Mouse (Mus musculus) G1E (cell line): ENCODE data around the gene Anxa5. TPM values are rescaled to one million over a fixed set of nuclear protein-coding genes. Genes with fewer than 3 reads are reported as not detected.

ENCODE experiments used
- ATAC-seq: 2 replicates; pipeline ENCODE4 v1.8.0; 2016; ENCODE audit warnings: mild to moderate bottlenecking; ENCODE audit not compliant: insufficient number of reproducible peaks, poor library complexity, low FRiP score, severe bottlenecking; ENCODE audit errors: extremely low read depth
- DNase-seq: peaks from one replicate; pipeline ENCODE4 v3.0.0; 2012; ENCODE audit warnings: low spot score
- H3K27me3 ChIP-seq: 2 replicates; pipeline ENCODE4 v1.6.1; 2012; ENCODE audit warnings: mild to moderate bottlenecking, low read length, inconsistent platforms; ENCODE audit not compliant: insufficient read depth
- H3K36me3 ChIP-seq: replicated peaks from 2 replicates; pipeline ENCODE3; 2012; ENCODE audit warnings: mild to moderate bottlenecking, inconsistent platforms
- H3K4me1 ChIP-seq: 2 replicates; pipeline ENCODE4 v1.6.1; 2012; ENCODE audit warnings: low read depth, low read length, inconsistent platforms, mixed read lengths; ENCODE audit not compliant: insufficient read depth
- H3K4me3 ChIP-seq: 2 replicates; pipeline ENCODE4 v1.5.1; 2012; ENCODE audit warnings: low read depth, mild to moderate bottlenecking, inconsistent platforms, low read length, moderate library complexity, mixed read lengths
- H3K9me3 ChIP-seq: replicated peaks from 2 replicates; pipeline ENCODE4 v1.6.1; 2012; ENCODE audit warnings: inconsistent platforms
- CTCF ChIP-seq: IDR thresholded peaks from 2 replicates; pipeline ENCODE4 v1.5.1; 2012; ENCODE audit warnings: low read depth, low read length, inconsistent platforms, mixed read lengths
- GATA1 ChIP-seq: IDR thresholded peaks from 2 replicates; pipeline ENCODE4 v1.6.1; 2012; ENCODE audit warnings: borderline replicate concordance, low read length, inconsistent platforms, mixed read lengths
- GATA2 ChIP-seq: IDR thresholded peaks from 2 replicates; pipeline ENCODE4 v1.6.1; 2012; ENCODE audit warnings: low read depth, low read length, inconsistent platforms, borderline replicate concordance
- POLR2AphosphoS5 ChIP-seq: IDR thresholded peaks from 2 replicates; pipeline ENCODE4 v1.6.1; 2012; ENCODE audit warnings: low read depth, low read length, inconsistent platforms; ENCODE audit not compliant: insufficient replicate concordance
- TAL1 ChIP-seq: conservative IDR thresholded peaks from 2 replicates; pipeline ENCODE4 v1.6.1; 2012; ENCODE audit warnings: low read depth, low read length, inconsistent platforms, mixed read lengths
- polyA plus RNA-seq: library from polyadenylated mRNA; stranded (reverse); fragments of >175 nt; gene quantifications from 2 replicates; pipeline ENCODE4 v1.2.3, GENCODE M21; 2012
- total RNA-seq, 2 experiments: library from RNA; stranded (forward) in 1 of 2; stranded (reverse) in 1 of 2; fragments of 200-1000 nt in 1 of 2; fragments of >200 nt in 1 of 2; fragmentation: Nextera tagmentation in 1 of 2; gene quantifications; 2 replicates each; pipeline ENCODE4 v1.2.3; 2014 to 2017

Gene Anxa5
- total and polyA plus RNA-seq, 3 experiments: 94.3 to 175 (median 165) TPM

DNA sequence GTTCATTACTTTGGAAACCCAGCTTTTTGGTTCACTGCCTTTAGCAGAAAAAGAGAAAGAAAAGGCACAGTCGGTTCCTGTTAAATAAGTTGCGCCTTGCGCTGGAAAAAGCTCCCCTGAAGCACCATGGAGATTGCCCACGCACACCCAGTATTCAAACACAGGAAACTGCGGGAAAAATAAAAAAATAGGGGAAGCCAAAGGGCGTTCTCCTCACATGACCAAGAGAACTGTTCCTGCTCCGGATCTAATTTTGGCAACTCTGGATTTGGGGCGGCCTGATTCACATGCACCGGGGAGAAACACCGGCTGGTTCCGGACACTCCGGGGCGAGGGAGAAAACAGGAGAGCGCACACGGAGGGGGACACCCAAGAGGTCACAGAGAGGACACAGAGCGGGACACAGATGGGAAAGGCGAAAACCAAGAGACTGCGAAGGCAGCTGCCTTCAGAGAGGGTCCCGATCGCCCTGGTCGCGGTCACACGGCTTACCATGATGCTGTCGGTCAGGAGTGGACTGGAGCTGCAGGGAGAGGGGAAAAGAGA is 683 bp downstream of the Anxa5 start:
- Histone ChIP-seq H3K9me3 (no peaks in the 10 kb centered on the region), H3K4me3 (peak overlapping the region; percentile 80), H3K36me3 (peaks cover 12% of the 10 kb centered on the region), H3K27me3 (no peaks in the 10 kb centered on the region), H3K4me1 (peaks cover 55% of the 10 kb centered on the region)
- ATAC-seq (no peak), DNase-seq (peak; percentile 8)
- TF ChIP-seq TAL1 (no peak), GATA1 (no peak), POLR2AphosphoS5 (no peak), GATA2 (no peak), CTCF (no peak)

DNA sequence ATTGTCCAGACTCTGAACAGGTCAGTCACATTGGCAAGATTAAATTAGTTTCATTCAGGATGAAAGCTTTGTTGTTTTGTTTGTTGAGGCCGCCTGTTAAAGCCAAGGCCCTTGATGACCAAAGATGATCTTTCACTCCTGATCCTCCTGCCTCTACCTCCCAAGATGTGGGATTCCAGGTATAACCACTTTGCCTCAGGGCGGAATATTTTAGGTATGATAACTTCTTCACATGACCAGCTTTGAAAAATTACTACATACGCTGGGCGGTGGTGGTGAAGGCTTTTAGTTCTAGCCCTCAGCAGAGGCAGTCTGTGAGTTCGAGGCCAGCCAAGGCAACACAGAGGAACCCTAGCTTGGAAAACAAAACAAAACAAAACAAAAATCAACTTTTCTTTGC is 1.3 kb downstream of the Anxa5 start:
- DNase-seq (no peak), ATAC-seq (no peak)
- H3K36me3 ChIP-seq: peaks cover 16% of the 10 kb centered on the region
- no peaks in the 10 kb centered on the region for H3K27me3 ChIP-seq
- H3K4me1 ChIP-seq: peaks cover 60% of the 10 kb centered on the region
- no peak for TF ChIP-seq CTCF
- H3K9me3 ChIP-seq: no peaks in the 10 kb centered on the region
- H3K4me3 ChIP-seq: peak overlapping the region; percentile 80; the same call in 1 of the 2 replicates

DNA sequence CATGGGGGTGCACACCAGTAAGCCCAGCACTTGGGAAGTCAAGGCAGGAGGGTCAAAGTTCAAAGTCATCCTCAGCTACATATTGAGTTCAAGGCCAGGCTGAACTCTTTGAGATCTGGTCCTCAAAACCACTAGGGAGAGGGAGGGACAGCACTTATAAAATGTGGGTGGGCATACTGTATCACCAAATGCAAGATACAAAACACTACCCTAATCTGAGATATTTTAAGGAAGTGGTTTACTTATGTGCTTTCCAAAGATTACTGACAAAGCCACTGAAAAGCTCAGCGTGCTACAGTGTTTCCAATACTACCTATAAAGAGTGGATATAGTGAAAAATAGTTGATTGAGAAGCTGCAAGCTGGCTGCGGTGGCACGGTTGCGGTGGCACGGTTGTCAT is 2.5 kb downstream of the Anxa5 start:
- H3K9me3 ChIP-seq: no peaks in the 10 kb centered on the region
- TF ChIP-seq GATA1: no peak
- TF ChIP-seq CTCF: no peak
- TF ChIP-seq GATA2: no peak
- TF ChIP-seq TAL1: no peak
- no peak for TF ChIP-seq POLR2AphosphoS5
- H3K36me3 ChIP-seq: peaks cover 17% of the 10 kb centered on the region
- H3K4me1 ChIP-seq: peaks cover 61% of the 10 kb centered on the region
- no peak for ATAC-seq
- no peak for DNase-seq
- no peak overlapping the region; the same call in 1 of the 2 replicates for H3K4me3 ChIP-seq
- H3K27me3 ChIP-seq: no peaks in the 10 kb centered on the region

DNA sequence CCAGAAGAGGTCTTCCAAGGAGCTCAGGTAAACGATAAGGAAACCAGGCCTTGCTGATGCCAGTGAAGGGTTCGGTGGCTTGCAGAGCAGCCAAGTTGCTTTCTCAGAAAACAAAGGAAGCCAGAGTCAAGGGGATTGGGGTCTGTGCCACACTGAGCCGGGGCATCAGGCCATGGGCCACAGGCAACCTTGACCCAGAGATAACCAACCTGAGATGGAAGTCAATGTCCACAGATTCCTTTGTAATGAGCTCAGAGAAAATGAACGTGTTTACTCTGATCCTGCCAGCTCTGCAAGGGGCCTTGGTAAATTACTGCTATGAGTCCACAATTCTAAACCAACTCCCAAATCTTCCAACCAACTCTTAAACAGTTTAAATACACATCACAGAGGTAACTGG is 3.8 kb downstream of the Anxa5 start:
- TF ChIP-seq GATA2 (no peak), CTCF (no peak), POLR2AphosphoS5 (no peak), TAL1 (no peak), GATA1 (no peak)
- ATAC-seq: no peak
- peaks cover 22% of the 10 kb centered on the region for H3K36me3 ChIP-seq

DNA sequence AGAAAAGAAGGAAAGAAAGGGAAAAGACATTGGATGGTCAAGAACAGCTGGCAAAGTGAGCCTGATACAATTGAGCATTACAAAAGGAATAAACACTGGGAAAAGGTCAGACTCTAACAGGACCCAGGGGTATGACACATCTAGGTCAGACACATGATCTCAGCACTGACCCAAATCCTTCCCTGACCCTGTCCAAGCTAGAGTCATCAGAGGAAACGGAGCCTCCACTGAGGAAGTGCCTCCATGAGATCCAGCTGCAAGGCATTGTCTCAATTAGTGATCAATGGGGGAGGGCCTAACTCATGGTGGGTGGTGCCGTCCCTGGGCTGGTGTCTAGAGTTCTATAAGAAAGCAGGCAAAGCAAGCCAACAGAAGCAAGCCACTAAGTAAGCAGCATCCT is 6.8 kb downstream of the Anxa5 start:
- Histone ChIP-seq H3K9me3 (no peaks in the 10 kb centered on the region), H3K4me3 (no peak overlapping the region), H3K36me3 (peaks cover 34% of the 10 kb centered on the region), H3K4me1 (peaks cover 77% of the 10 kb centered on the region), H3K27me3 (no peaks in the 10 kb centered on the region)
- TF ChIP-seq GATA1 (no peak), GATA2 (no peak), POLR2AphosphoS5 (no peak), CTCF (no peak), TAL1 (no peak)
- no peak for ATAC-seq
- DNase-seq: no peak

More for the DNA sequence above, 3.8 kb downstream of the Anxa5 start:
- no peak overlapping the region for H3K4me3 ChIP-seq
- no peaks in the 10 kb centered on the region for H3K27me3 ChIP-seq
- peaks cover 74% of the 10 kb centered on the region for H3K4me1 ChIP-seq
- H3K9me3 ChIP-seq: no peaks in the 10 kb centered on the region
- DNase-seq: no peak

DNA sequence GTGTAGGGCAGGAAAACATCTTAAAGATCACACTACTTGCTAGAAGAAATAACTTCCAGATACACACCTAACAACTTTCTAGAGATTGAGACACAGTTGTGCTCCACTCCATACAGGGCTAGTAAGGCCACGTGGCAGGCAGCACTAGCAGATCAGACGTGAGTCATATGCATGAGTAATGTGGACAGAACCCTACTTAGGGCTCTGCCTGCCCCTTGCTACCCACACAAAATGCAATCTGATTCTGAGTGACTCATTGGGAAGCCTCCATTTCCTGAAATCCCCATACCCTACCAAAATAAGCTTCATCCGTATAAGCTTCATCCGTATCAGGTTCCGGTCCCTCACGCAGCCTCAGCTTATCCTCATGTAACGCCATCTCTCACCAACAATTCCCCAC is 8.1 kb downstream of the Anxa5 start:
- Histone ChIP-seq H3K9me3 (no peaks in the 10 kb centered on the region), H3K27me3 (no peaks in the 10 kb centered on the region), H3K36me3 (peaks cover 41% of the 10 kb centered on the region), H3K4me1 (peaks cover 70% of the 10 kb centered on the region), H3K4me3 (no peak overlapping the region)
- TF ChIP-seq POLR2AphosphoS5: no peak
- DNase-seq: no peak
- peak; percentile 37; the same call in 1 of the 2 replicates for ATAC-seq

DNA sequence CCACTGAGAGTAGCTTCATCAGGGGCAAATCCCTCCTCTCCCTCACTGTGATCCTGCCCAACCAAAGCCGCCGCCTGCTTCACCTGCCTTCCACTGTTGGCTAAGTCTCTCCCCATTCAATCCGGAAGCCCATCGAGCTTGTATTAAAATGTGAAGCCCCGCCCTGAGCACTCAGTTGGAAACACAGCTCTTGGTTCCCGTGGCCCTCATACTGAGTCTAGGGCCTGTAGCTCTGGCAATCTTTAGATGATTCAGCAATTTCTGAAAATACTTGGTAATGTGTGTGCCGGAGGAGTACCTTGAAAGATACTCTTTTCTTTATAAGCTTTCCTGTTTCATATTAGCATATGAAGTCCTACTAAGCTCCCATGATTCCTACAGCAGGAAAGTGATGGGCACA is 10.2 kb downstream of the Anxa5 start:
- Histone ChIP-seq H3K27me3 (no peaks in the 10 kb centered on the region), H3K4me3 (peak overlapping the region; percentile 62; the same call in 1 of the 2 replicates), H3K36me3 (peaks cover 43% of the 10 kb centered on the region), H3K9me3 (no peaks in the 10 kb centered on the region), H3K4me1 (peaks cover 67% of the 10 kb centered on the region)
- ATAC-seq: peak; percentile 83
- no peak for TF ChIP-seq CTCF
- DNase-seq: peak; percentile 54
